Mouse (Mus musculus) heart, postnatal 10 days (tissue): ENCODE results near the gene Nfkb1. TPM values are rescaled to one million over a fixed set of nuclear protein-coding genes. Genes with fewer than 3 reads are reported as not detected.

Source experiments
- DNase-seq, 2 experiments: peaks; one replicate each; pipeline ENCODE4 v3.0.0; 2021
- intact Hi-C: fragments of 180-260 bp; cut with DNase I; formaldehyde crosslinking; loops from one replicate; pipeline ENCODE4 v1.15.1; 2025
- total RNA-seq, 2 experiments: library from RNA; stranded (reverse); gene quantifications; 2 replicates each; pipeline ENCODE4 v1.2.3; 2021

The Nfkb1 gene
- total RNA-seq = 10 to 100 TPM; 49.5 to 52.2 TPM

DNA sequence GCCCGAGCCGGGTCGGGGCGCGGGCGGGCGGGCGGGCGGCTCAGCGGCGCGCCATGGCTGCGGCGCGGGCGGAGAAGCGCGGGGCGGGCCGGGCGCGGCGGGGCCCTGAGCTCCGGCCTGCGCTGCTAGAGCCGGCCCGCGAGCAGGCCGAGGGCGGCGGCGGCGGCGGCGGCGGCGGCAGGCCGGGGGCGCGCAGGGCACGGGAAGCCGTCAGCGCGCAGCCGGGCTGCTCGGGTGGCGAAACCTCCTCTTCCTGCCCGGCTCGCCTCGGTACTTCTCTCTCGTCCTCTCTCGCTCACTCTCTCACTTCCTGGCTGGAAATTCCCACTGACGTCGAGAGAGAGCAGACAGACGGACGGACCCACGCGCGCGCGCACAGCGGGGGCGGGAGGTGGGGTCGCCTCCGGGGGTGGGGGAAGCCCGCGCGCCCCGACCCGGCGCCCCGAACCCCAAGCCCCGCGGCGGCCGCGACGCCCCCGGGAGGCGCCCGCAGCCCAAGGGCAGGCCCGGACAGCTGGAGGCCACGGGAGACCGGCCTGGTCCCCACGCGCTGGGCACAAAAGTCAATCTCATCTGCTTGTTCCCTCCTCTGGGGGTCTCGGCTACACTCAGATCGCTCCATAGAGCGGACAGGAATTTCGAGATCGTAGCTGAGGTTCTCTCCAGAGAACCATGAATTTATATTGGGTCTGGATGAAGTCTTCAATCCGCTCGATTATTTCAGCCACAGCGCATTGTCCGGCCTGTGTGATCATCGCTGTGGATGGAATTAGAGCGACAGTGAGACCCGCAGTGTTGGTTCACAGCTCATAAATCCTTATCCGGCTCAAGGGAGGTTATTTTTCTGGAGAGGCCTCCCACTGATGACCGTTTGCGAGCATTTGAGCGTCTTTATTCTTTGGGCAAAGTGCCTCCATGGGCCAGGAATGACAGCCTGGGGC is at the start of gene Nfkb1:
Gene Nfkb1, minus strand, starts transcription at position 357 of the 941 bp plus-strand sequence.
- intact Hi-C loops = loop anchor here (5.0 kb wide), 1 partner anchor 254 kb away; the partner anchor contains the start of gene Ube2d3
- peak; percentile 77 to 79 for DNase-seq

- DNase-seq = no peak
- intact Hi-C loops = no loop called here
These were observed 49.4 kb upstream of the Nfkb1 start for GRCm38 (mm10) chr3:135740711-135741110.

DNA sequence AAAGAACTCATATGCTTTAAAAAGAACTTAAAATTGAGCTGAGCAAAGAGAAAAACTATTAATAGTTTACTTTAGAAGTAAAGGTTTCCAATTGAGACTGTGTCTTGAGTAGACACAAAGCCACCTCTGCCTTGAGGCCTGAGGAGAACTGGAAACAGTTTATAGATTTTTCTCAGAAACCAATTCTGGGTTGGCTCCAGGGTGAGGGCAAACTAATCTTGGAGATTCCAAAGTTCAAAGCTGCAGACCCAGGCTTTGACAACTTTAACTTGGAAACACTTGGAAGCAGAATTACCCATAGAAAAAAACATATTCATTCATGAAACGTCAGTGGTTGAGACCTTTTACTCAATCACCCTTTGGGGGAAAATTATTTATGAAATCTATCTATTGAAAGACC is 43.4 kb upstream of the Nfkb1 start:
- no peak for DNase-seq
- intact Hi-C loops = loop anchor here (5.0 kb wide), 1 partner anchor 177 kb away; no protein-coding TSS in a partner anchor

DNA sequence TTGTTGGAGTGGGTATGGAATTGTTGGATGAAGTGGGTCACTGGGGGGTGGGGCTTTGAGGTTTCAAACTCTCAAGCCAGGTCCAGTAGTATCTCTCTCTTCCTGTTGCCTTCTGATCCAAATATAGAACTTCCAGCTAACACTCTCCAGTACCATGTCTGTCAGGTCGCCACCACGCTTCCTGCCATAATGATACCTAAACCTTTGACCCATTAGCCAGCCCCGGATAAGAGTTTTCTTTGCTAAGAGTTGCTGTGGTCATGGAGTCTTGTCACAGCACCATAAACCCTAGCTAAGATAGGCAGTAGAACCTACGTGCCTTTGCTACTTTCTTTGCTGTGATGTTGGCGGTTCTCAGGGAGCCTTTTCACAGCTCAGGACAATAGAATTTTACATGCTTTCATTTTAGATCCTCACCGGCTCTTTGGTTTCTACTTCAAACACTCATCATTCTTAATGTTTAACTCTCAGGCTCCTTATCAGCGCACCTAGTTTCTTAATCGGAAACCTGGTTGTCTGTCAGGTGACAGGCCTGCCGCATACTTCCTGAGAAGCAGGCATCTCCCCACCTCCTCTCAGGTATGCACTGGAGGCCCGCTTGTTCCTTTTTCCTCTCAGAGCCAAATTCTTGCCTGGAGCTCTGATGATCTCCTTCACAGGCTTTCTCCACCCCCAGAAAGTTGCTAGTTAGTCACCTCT is 41.5 kb upstream of the Nfkb1 start:
- intact Hi-C loops = loop anchor here (5.0 kb wide), 1 partner anchor 176 kb away; no protein-coding TSS in a partner anchor
- DNase-seq = no peak

GRCm38 (mm10) chr3:135731292-135732047 is 40.1 kb upstream of the Nfkb1 start:
- peak; percentile 95 to 97 for DNase-seq
- intact Hi-C loops = loop anchor here (1.0 to 5.0 kb wide), 4 partner anchors 174 to 451 kb away; partner anchors contain the start of gene Bdh2

DNA sequence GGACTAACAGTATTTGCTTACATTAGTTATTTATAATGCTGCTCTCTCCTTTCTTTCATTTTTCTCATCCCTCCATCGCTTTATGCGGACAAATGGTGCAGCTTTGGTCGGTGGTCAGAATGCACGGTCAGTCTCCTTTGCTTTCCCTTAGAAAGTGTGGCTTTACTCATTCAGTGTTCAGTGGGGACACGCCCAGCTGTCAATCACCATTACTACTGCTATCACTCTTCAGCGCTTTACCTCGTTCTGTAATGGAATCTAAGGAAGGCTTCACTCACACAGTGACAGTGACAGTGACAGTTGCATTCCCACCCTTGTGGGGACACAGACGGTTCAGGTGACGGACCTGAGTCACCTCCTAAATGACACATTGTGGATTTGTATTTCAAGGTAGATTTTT is 39.4 kb upstream of the Nfkb1 start:
- DNase-seq = peak; percentile 12 to 35
- intact Hi-C loops = loop anchor here (1.0 to 5.0 kb wide), 4 partner anchors 173 to 450 kb away; partner anchors contain the start of gene Bdh2

DNA sequence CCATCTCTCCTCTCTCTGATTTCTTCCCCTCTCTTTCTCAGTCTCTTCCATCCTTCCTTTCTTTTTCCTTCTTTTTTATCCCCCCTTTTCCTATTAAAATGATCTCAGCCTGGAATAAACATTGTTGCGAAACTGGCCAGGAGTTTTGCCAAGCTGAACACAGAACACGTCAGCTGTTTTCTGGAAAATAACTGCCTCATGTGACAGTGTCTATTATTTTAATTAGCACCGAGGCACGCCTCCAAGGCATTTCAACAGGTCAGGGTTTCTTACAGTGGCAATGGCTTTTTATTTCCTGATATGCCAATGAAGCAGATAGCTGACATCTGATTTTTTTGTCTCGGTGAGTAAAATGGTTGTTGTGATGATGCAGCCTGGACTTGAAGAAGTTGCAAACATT is 38.2 kb upstream of the Nfkb1 start:
- intact Hi-C loops = no loop called here
- peak; percentile 60 to 62 for DNase-seq

GRCm38 (mm10) chr3:135728900-135729299 is 37.6 kb upstream of the Nfkb1 start:
- intact Hi-C loops = no loop called here

GRCm38 (mm10) chr3:135727339-135727738 is 36.0 kb upstream of the Nfkb1 start:
- intact Hi-C loops = no loop called here
- no peak for DNase-seq

More at GRCm38 (mm10) chr3:135728900-135729299, 37.6 kb upstream of the Nfkb1 start:
- DNase-seq = no peak

DNA sequence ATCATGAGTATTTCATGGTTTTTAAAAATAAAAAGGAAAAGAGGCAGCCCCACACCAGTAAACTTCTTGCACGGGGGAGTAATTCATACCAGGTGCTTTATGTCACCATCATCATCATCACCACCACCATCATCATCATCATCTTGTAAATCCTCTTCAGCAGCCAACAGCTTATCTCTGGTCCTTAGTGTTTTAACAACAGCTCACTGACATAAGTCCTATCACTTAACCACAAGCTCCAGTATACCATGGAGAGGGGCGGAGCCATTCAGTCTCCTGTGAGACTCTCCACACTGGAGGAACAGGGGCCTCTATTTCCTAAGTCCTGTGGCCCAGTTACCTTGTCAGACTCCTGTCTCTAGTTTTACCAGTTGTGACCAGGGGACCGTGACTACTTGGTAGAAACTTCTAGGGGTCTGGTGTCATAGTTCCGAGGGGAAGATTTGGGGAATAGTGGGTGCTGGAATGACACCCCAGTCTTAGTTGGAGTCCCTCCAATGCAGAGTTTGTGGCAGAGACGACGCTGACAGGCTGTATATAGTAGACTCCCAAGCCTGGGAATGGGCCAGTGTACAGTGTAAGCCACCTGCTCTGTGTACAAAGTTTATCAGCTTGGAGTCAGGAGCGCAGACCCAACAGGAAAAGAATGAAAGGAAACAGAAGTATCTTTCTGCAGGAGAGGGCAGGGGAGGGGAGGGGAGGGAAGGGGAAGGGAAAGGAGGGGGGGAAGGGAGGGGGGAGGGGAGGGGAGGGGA is 35.4 kb upstream of the Nfkb1 start:
- DNase-seq = no peak
- intact Hi-C loops = no loop called here

GRCm38 (mm10) chr3:135726023-135726422 is 34.7 kb upstream of the Nfkb1 start:
- intact Hi-C loops = no loop called here
- DNase-seq = no peak

GRCm38 (mm10) chr3:135722104-135722503 is 30.8 kb upstream of the Nfkb1 start:
- DNase-seq = no peak
- intact Hi-C loops = no loop called here

DNA sequence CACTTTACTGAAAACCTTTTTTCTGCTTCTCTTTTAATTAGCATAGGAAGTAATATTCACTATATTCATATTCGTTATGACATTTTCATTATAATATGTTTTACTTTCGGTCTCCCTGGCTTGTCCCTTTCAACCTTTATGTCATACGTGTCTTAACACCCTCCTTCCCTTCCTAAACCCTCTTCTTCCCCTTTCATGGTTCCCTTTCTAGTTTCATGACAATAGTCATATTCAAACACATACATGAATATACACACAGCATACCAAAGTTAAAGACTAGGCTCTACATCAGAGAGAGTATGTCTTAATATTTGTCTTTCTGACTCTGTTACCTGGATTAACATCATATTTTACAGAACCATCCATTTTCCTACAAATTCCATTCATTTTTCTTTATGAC is 28.6 kb upstream of the Nfkb1 start:
- DNase-seq = no peak
- intact Hi-C loops = no loop called here

DNA sequence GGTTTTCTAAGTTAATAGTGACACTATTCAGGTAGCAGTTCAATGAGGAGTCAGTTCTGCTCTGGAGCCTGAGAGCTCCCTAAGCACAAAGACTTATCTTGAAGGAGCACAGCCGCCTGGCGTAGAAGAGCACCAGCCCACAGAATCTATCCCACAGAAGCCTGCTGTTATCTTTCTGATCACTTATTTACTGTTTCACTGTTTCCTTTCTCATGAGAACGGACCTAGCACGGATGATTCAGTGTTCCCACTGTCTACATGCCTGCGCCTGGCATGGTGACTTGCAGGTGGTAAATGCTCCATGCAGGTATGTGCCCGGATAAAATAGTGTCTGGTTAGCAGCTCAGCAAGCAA is 27.8 kb upstream of the Nfkb1 start:
- intact Hi-C loops = no loop called here

DNA sequence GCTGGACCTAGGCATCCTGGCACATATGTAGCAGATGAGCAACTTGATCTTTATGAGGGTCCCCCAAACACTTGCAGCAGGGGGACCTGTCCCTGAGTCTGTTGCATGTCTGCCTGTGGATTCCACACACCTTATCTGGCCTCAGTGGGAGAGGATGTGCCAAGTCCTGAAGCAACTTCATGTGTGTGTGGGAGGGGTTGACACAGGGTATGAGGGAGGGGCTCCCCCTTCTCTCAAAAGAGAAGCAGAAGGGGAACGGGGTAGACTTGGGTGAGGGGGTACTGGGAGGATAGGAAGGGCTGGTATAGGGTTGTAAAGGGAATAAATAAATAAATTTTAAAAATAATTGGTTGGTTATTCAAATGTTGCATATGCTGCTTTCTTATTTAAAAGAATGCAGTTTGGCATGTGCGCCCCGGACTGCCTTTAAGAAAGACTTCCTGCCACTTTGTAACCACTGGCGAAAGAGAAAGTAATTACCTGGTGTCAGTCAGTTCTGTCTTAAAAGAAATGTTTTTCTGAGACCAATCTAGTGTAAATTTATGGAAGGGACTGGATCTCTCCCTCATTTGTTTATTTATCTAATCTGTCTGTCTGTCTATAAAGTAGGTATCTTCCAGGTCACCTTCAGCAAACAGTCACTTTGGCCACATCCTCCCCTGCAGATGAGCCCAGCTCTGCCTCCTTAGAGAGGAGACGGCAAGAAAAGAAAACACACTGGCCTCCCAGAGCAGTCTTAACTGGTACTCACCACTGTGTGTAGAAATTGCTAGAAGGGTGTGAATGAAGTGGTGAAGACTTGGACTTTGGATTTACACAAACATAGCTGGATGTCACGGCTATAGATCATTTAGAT is 27.2 kb upstream of the Nfkb1 start:
- intact Hi-C loops = no loop called here

More for the DNA sequence above, 27.8 kb upstream of the Nfkb1 start:
- DNase-seq = no peak

DNA sequence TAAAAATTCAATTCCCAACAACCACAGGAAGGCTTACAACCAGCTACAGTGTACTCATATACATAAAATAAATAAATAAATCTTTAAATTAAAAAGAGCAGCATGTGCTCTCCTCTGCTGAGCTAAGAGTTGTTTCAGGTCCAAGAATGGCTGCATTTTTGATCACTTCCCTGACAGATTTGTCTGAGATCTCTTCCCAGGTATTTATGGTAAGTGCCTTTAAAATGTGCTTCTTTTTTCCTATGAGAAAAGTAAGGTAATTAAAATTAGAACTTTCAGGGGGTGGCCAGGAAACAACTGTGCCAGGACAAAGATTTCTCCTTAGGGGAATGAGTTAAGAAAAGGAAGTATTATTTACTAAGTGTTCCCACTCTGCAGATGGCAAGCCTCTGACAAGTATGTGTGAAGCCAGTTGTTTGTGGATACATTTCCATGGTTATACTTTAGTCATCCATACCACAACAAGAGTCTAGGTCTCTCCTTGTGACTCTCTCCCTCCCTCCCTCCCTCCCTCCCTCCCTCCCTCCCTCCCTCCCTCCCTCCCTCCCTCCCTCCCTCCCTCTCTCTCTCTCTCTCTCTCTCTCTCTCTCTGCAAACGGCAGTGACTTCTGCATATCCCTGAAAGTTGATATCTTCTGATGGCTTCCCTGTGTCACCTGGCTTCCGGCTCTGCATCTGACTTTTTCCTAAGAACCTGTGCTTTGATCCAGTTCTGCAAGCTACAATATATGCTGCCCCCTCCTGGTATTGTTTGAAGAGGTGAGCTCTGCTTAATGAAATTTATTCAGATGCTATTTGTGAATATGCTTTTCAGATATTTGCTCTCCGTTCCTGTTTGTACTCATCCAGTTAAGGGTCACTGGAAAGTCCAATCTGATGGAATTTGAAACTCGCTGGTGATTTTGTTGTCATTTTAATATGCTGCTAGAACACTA is 21.9 kb upstream of the Nfkb1 start:
- peak; percentile 44 to 64 for DNase-seq
- intact Hi-C loops = loop anchor here (2.0 to 5.0 kb wide), 4 partner anchors 82 to 311 kb away; no protein-coding TSS in a partner anchor

More for the DNA sequence above, 27.2 kb upstream of the Nfkb1 start:
- no peak for DNase-seq

- no peak for DNase-seq
- intact Hi-C loops = loop anchor here (2.0 to 5.0 kb wide), 4 partner anchors 81 to 309 kb away; no protein-coding TSS in a partner anchor
These were observed 20.3 kb upstream of the Nfkb1 start for GRCm38 (mm10) chr3:135711613-135712012.
